Mouse (Mus musculus) adrenal gland, adult (tissue): ENCODE data around the gene Rhobtb3.

ENCODE experiments used
- DNase-seq, 2 experiments: peaks; one replicate each; pipeline ENCODE4 v3.0.0; 2022 to 2023; ENCODE audit warnings: low spot score in 1 of 2; ENCODE audit not compliant: inconsistent age in 2 of 2

The Rhobtb3 gene

DNA sequence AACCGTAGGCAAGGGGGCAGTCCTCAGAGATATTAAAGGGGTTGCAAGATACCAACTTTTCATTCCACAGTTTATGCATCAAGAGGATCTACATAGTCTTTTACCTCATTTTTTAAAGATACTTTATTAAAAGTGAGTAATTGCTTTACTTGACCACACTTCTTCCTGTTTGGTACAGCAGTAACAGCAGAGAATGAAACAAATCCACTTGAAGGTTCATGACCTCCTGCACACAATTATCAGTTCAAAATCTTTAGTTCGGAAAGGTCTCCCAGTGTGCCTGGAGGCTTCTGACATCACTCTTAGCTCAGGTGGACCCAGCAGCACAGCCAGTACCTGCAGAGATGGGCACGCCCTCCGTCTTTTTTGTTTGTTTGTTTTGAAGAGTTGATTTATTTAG, 91.7 kb downstream of the Rhobtb3 start:
- DNase-seq, result no peak

DNA sequence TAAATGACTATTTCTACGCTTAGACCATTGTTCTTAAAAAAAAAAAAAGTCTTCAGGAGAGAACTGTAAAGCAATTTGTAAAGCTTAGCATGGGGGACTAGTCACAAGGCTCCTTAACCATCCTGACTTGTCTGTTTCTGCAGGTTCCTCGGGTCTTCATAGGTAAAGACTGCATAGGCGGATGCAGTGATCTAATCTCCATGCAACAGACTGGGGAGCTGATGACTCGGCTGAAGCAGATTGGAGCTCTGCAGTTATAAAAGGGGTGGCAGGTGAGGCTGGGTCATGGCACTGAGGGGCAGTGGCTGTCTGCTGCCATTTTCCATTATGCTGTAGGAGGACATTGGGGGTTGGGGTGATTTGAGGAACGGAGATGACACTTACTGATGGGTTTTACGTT, 96.7 kb downstream of the Rhobtb3 start:
- no peak for DNase-seq

DNA sequence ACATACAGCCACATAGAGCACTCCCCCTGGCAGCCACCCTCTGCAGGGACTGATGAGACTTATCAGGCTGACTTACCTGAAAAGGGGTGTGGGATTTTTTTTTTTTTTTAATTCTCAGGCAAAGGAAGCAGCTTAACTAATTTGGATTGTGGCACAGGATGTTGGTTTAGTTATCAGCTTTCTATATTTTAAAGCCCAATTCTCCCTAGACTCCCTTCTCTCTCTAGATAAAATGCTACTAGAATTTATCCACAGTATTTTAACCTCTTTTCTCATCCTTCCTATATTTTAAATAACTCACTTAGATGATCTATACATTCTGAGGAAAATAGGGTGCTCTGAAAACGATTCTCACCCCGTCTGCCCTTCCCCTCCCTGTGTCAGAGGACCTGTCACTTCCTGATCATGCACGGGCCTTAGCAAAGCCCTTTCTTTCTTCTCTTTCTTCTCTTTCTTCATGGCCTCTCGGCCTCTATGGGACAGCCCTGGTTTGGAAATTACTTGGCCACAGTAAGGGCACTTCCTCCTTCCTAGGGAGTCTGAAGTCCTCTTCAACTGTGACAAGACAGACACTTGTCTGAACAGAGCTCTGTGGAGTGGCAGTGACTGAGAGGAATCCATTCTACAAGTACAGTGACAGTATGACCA, 98.1 kb downstream of the Rhobtb3 start:
- DNase-seq, result no peak

DNA sequence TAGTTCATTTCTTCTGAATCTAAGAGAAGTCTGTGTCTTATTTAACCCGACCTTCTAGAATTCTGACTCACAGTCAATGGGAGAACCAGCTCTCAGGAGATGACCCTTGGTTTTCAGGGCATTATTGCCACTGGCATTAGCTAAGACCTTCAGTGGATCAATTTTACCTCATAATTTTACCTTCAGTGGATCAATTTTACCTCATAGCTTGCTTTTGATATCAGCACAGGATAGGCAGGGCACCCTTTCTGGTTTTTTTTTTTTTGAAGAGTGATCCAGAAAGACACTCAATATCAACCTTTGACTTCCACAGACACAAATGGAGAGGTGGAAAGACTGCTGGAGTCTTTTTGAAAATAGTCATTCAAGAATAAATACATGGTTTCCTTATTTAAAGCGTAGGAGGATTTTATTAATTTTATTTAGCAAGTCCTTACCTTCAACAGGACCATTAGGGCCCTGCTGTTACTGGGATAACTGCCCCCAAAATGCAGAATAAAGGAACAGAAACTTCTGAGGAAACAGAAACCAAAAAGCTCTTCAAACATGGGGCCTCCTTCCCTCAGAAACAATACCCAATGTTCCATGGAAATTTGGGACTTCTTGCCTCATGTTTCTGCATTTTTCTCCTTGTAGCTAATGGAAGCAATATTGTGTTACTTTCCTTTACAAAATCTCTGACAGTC, 98.7 kb downstream of the Rhobtb3 start:
- peak in 1 of 2 experiments; percentile 18 for DNase-seq

DNA sequence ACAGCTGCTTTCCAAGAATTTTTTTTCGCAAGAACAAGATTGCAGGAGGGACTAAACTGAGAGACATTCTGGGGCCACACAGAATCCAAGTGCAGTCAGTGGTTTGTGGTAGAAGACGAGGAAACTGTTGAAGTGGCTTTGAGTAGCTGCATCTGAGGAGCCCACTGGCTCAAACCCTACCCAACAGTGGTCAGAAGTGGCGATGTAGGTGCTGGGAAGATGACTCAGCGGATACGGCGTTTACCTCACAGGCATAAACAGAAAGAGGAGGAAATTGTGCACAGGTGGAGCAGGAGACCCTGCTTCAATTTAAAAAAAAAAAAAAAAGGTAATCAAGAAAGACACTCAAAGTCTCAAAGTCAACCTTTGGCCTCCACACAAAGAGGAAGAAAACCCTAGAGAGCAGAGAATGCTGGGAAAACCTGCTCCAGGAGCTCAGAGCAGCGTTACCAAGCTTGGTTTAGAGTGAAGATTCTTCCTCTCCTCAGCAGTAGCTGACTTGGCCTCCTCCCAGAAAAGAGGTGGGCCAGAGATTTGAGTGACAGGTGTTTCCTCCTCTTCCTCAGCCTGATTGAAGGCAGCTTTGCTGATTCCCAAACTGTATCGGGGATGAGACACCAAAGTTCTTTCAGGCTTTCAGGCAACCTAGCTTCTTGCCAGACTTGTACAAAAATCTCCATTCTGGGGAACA, 99.6 kb downstream of the Rhobtb3 start:
- peak in 1 of 2 experiments; percentile 45 for DNase-seq

DNA sequence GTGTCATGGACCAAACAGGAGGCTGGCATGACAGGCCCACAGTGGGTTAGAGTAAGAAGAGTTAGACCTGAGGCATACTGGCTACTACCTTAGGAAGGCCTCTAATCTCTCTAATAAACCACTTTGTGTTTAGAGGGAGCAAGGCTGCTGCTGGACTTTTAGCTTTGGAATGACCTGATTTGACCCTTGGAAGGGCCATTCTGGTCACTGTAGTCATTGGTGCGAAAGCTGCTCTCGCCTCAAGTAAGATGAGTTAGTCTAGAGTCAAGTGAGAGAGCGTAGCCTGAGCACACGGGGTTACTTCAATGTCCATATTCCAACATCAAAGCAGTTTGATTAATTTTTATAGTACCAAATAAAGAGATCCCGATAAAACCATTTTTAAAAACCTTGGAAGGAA, 100.4 kb downstream of the Rhobtb3 start:
- no peak for DNase-seq

DNA sequence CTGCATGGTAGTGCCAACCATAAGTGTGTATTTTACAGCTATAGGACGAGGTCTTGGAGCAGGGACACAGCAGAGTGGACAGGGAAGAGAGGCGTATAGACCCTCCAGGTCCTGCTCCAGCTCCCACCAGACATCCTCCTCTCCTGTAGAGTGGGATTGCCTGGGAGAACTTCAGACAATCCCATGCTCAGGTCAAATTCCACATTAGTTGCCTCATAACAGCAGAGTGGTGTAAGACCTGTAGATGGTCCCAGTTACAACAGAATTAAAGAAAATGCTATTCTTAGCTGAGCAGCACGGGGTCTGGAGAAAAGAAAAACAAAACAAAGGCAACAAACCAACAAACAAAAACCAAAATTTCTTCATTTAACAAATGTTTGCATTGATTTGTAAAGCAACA, 101.8 kb downstream of the Rhobtb3 start:
- no peak for DNase-seq

DNA sequence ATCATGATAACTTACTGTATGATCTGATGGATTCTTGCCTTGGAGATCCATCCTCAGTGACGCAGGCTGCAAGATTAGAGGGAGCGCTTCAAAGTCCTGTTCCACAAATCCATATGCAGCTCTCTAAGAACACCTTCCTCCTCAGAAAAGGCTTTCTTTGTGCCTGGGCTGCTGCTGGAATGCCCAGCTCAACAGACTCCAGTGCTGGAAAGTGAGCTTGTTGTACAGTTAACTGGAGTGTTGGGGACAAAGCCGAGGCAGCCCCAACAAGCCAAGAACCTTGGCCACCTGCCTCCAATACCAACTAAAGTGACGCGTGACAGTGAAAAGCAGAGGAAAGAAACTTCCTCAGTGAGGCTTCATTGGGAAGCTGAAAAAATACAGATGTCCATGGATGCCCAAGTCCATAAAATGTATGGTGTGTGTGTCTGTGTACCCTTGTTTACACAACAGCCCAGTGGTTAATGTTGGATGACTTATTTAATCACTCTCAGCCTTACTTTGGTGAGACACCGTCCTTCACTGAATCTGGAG, 102.9 kb downstream of the Rhobtb3 start:
- peak in 1 of 2 experiments; percentile 67 for DNase-seq

DNA sequence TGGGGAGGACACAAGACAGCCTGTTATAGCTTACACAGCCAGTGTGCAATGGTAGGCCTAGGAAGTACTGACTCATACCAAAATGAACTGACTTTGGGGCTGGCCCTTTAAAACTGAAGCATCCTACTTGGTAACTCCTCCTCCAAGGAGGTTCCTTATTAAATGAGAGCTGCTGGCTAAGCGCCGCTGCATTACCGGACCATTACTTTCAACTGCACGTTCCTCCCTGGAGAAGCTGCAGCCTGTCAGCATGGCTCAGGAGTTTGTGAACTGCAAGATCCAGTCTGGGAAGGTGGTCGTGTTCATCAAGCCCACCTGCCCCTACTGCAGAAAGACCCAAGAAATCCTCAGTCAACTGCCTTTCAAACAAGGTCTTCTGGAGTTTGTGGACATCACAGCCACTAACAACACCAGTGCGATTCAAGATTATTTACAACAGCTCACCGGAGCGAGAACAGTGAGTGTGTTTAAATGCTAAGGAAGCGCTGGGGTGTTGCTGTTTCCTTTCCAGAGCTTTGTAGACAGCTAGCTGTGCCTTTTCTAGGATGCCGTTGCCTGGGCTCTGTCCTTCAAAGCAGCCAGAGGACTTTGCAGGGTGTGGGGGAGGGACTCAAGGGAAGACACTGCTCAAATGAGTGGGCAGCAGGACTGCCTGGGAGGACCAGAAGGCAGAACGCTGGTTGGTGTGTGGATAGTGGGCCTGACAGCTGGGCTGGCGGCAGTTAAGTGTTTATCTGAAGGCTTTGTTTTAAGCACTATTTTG, 103.8 kb downstream of the Rhobtb3 start, which contains the start of gene Glrx:
Gene Glrx (plus strand): TSS at position 150 of the 763 bp plus-strand sequence.
- DNase-seq, result peak; percentile 86 to 96

DNA sequence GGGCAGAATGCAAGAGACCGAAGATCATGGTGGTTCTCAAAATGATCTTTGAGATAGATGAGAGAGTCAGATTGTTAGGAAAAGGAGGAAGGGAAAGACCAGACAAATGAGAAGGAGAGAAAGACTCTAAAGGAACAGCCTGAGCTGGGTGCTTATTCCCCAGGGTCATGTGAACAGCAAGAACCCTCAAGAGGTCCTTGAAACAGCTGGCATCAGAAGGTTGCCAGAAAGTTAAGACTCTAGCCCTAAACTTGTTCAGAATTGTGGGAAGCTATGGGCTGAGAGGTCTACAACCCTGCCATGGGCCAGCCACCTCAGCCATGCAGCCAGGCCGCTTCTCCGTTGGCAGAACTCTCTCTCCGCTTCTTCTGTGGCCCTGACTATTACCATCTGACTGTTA, 105.2 kb downstream of the Rhobtb3 start:
- DNase-seq, result peak in 1 of 2 experiments; percentile 28

DNA sequence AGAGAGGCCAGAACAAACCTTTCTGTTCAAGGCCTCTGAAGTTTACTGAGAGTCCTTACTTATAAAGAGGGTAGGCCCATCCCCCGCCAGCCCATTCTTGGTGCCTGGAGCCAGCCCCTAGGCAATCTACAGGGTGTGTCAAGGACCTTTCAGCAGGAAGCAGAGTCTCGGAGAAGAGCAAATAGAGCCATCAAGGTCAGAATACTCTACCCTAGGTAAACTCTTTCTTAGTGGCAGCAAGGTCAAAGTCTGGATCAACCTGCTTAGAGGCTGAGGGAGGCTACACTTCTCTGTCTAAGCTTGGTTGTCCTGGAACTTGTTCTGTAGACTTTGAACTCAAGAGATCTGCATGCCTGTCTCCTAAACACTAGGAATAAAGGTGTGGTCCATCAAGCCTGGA, 108.3 kb downstream of the Rhobtb3 start:
- peak in 1 of 2 experiments; percentile 26 for DNase-seq

DNA sequence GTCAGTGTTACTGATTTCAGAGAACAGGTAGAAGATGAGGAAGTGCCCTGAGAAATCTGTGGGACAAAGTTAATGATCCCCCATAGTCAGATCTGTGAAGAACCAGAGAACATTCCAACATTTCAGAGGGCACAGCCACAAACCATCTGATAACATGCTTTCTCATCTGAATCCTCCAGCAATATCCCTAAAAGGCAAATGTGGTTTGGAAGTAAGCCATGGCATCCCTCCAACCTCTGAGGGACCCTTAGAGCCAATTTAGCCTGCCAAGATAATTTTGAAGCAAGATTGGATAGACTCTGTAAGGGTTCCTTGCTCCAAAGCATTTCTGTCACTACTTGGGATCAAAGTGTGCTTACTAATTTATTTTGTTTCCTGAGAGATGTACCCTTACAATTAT, 110.2 kb downstream of the Rhobtb3 start:
- DNase-seq, result peak in 1 of 2 experiments; percentile 30

DNA sequence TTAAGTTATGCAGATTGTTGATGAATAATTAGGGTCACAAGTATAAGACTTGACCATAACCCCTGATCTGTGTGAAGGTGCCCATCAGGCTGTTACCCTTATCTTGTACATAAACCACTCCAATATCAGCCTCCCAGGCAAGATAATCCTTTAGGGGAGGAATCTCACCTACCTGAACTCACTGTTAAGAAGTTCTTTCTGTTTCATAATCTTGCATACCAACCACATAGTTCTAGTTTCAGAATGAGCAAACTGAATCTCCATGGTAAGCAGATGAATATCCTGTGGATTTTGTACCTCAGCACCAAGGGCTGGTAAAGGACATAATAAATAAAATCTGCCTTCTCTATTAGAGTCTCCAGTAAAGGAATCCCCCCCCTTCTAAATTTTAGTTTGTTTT, 111.0 kb downstream of the Rhobtb3 start:
- DNase-seq, result peak in 1 of 2 experiments; percentile 21

DNA sequence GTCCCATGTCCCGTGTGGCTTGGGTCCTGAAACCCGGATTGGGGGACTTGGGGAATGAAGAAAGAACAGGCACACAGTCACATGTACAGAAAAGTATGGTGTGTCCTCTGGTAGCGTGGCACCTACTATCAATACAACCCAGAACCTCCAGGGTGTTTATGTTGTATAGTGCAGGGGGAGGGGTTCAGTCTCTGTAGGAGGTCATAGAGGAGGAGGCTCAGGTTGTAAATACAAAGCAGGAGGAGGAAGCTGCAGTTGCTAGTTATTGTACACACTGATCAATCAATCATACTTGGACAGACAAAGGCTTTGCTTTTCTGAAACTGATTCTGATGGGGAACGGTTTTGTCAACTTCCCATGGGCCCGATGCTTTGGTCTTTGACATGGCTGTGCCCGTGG, 112.0 kb downstream of the Rhobtb3 start:
- DNase-seq, result peak in 1 of 2 experiments; percentile 14

DNA sequence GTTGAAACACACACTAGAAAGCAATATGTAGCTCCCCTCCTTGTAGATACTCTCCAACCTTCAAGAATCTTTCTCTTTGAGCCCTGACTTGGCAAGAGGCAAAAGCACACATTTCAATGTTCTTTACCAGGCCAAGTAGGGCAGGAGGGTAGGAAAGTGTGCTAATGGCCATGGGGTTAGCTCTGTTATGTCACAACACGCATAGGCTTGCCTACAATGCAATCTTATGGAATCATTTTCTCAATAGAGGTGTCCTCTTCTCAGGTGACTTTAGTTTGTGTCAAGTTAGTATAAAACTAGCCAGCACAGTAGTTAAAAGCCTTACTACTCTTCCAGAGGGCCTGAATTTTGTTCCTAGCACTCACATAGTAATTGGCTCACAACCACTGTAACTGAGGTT, 113.0 kb downstream of the Rhobtb3 start:
- peak in 1 of 2 experiments; percentile 27 for DNase-seq

DNA sequence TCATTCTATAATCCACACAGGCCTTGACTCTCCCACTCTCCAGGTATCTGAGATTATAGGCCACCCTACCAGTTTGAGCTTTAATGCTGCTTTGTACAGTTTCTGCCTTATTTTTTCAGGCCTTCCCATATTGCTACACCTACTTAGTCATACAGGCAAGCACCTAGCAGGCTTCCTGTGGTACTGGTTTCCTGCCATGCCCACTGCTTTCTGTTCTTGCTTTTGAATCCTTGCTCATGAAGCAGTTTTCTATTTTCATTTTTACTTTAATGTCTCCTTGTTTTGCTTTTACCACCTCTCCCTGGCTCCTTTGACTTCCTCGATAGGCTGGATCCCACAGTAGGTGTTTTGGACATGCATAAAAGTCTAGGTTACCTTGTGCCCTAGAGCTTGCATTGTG, 118.3 kb downstream of the Rhobtb3 start:
- no peak for DNase-seq

DNA sequence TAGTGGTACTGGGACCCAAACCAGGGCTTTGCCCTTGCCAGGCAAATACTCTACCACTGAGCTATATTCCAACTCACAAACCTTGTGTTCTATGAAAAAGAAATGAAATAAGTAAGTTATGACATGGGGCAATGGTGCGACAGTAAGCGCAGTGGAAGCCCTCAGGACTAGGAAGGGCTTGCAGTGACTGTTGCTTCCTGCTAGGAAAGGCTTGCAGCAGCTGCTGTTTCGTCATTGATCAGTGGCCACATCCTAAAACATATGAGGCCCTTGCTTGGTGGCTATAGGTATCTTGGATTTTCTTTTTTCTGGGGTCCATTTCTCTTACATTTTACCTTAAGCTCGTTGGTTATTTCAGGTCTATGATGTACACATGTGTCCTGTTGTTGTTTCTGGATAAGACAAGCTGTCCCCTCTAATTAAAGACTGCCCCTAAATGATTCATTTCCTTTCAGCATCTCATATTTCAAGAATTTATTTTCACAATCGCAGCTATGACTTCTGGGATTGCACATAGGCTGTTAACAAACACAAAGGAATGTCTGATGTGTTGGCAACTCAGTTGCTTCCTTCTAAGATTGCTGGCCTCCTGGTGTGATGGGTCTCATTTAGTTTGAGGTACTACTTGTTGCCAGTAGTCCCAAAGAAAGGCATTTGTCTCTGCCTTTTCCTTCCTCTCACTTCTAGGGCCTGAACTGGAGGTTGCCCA, 119.0 kb downstream of the Rhobtb3 start:
- DNase-seq, result no peak

DNA sequence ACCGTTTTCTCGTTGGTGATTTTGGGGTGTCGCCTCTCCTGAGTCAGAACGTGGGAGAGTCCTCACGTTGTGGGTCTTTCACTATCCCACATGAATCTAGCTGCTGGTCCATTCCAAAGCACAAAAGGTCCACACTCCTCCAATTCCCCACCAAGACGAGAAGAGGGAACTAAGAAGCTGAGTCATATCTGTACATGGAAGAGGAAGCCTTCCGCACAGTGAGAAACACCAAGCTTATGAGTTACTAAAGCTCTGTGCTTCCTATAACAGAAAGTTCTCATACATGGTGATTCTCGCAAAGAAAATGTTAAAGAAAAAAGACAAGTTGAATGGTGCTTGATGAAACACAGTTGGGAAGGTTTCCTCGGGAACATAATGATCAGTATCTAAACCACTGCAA, 120.5 kb downstream of the Rhobtb3 start:
- peak in 1 of 2 experiments; percentile 16 for DNase-seq

DNA sequence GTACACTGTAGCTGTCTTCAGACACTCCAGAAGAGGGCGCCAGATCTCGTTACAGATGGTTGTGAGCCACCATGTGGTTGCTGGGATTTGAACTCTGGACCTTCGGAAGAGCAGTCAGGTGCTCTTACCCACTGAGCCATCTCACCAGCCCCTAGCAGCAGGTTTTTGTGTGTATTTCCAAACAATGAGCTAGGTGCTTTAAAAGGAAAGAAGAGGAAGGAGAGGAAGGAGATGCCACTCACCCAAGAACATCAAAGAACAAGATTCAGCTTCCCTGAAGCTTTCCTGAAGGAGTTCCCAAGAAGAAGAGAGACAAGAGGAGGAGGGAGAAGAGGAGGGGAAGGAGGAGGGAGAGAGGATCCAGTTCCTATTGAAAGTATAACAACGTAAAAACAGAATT, 121.4 kb downstream of the Rhobtb3 start:
- peak in 1 of 2 experiments; percentile 14 for DNase-seq

DNA sequence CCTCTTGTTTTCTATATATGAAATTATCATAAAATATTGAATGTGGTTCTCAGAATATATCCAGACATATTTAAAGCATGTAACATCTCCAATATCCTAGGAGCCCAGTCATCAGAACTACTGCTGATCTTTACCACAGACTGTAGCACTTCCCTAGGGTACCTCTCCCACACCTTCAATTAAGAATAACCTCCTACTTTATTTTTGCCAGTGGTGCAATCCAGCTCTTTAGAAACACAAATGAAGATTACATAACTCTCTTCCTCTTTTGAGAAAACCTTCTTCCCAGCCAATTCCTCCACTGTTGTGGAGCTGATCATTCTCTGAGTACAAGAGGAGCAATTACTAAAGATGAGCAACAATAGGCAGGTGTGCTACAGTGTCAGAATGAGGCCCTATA, 123.8 kb downstream of the Rhobtb3 start:
- peak in 1 of 2 experiments; percentile 29 for DNase-seq
